Mouse (Mus musculus): ENCODE data around the gene Tcl1b4. TPM values are rescaled to one million over a fixed set of nuclear protein-coding genes. Genes with fewer than 3 reads are reported as not detected.
"Not testable (repeated sequence)": the region's sequence is repeated elsewhere in the genome, so short reads cannot be mapped to it uniquely, and the experiment has no call there.

Tcl1b4 gene
- total RNA-seq (2021) = not detected

DNA sequence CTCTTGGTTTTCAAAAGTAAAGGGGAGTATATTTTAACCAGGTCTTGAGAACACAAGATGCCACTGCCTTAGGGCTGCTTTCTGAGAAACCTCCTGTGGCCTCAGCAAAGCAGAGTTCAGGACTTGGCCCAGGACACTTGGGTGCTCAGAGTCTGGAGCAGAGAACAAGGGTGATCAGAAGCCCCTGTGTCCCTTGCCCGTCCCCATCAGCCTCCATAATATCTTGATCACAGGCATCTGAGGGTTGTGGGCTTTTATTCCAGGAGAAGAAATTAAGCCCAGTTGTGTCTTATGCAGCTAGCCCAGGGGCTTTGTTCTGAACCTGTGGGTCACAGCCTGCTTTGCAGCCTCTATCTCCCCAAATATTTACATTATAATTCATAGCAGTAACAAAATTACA is at the start of gene Tcl1b4:
Gene Tcl1b4 (plus strand): TSS at position 301 of the 400 bp plus-strand sequence.
- intact Hi-C loops (cut with DNase I); DNase-seq (ENCODE audit: extremely low spot score in 1 of 2, low spot score in 2 of 2): not testable (repeated sequence)

GRCm38 (mm10) chr12:105155286-105155685 is 46.5 kb upstream of the Tcl1b4 start:
- not testable (repeated sequence) for DNase-seq (ENCODE audit: extremely low spot score in 1 of 2, low spot score in 2 of 2)

GRCm38 (mm10) chr12:105158842-105159241 is 42.9 kb upstream of the Tcl1b4 start:
- intact Hi-C loops (cut with DNase I) = no loop called here
- DNase-seq (ENCODE audit: extremely low spot score in 1 of 2, low spot score in 2 of 2) = no peak

More at GRCm38 (mm10) chr12:105155286-105155685, 46.5 kb upstream of the Tcl1b4 start:
- intact Hi-C loops (cut with DNase I) = not testable (repeated sequence)

DNA sequence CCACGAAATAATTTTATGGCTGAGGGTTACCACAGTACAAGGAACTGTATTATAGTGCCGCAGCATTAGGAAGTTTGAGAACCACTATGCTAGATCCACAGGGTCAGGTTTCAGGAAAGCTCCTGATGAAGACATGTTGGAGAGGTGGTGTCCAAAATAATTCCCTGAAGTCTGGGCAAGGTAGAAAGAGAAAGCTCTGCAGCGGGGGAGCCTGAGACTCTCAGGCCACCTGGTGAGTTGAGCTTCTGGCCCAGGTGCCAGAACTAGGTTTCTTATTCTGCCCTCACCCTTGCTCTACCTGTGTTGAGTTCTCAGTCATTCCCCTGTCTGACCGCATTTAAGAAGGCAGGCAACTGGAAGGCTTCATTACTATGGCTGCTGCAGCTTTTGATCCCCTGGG is 42.4 kb upstream of the Tcl1b4 start, which contains the start of gene Tcl1b1:
Gene Tcl1b1 (plus strand): TSS at position 301 of the 400 bp plus-strand sequence.
- intact Hi-C loops (cut with DNase I) = no loop called here
- DNase-seq (ENCODE audit: extremely low spot score in 1 of 2, low spot score in 2 of 2) = no peak

- DNase-seq (ENCODE audit: extremely low spot score in 1 of 2, low spot score in 2 of 2) = no peak
- intact Hi-C loops (cut with DNase I) = no loop called here
These were observed 35.0 kb upstream of the Tcl1b4 start for GRCm38 (mm10) chr12:105166734-105167133.

- DNase-seq (ENCODE audit: extremely low spot score in 1 of 2, low spot score in 2 of 2) = no peak
- intact Hi-C loops (cut with DNase I) = no loop called here
These were observed 28.4 kb upstream of the Tcl1b4 start for GRCm38 (mm10) chr12:105173366-105173765.

DNA sequence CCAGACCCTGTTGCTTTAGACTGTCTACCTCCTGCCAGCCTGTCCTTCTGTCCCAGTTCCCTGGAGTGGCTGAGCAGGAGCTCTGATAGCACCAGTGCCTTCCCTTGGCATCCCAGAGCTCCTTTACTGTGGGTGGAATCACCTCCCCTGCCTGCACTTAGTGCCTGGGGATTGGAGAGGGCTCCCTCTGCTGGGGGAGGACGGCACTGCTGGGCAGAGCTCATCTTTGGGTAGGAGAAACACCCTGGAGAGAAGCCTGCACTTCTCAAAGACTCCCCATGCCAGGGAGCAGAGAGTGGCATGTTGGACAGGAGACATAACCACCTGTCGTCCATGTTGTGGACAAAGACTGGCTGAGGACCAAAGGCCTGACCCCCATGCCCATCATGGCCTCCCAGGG is 27.4 kb upstream of the Tcl1b4 start:
- intact Hi-C loops (cut with DNase I) = not testable (repeated sequence)
- DNase-seq (ENCODE audit: extremely low spot score in 1 of 2, low spot score in 2 of 2) = peak in 1 of 2 experiments; percentile 51

GRCm38 (mm10) chr12:105176044-105176443 is 25.7 kb upstream of the Tcl1b4 start, which contains the start of gene Tcl1b5:
Gene Tcl1b5 (plus strand): TSS chr12:105176344.
- DNase-seq (ENCODE audit: extremely low spot score in 1 of 2, low spot score in 2 of 2); intact Hi-C loops (cut with DNase I): not testable (repeated sequence)

GRCm38 (mm10) chr12:105181040-105181644 is 20.6 kb upstream of the Tcl1b4 start:
- DNase-seq (ENCODE audit: extremely low spot score in 1 of 2, low spot score in 2 of 2); intact Hi-C loops (cut with DNase I): not testable (repeated sequence)

GRCm38 (mm10) chr12:105188980-105189379 is 12.8 kb upstream of the Tcl1b4 start:
- intact Hi-C loops (cut with DNase I); DNase-seq (ENCODE audit: extremely low spot score in 1 of 2, low spot score in 2 of 2): not testable (repeated sequence)

GRCm38 (mm10) chr12:105190743-105191142 is 11.0 kb upstream of the Tcl1b4 start, which contains the start of gene Tcl1b3:
Gene Tcl1b3 (plus strand): TSS chr12:105191043.
- intact Hi-C loops (cut with DNase I); DNase-seq (ENCODE audit: extremely low spot score in 1 of 2, low spot score in 2 of 2): not testable (repeated sequence)

DNA sequence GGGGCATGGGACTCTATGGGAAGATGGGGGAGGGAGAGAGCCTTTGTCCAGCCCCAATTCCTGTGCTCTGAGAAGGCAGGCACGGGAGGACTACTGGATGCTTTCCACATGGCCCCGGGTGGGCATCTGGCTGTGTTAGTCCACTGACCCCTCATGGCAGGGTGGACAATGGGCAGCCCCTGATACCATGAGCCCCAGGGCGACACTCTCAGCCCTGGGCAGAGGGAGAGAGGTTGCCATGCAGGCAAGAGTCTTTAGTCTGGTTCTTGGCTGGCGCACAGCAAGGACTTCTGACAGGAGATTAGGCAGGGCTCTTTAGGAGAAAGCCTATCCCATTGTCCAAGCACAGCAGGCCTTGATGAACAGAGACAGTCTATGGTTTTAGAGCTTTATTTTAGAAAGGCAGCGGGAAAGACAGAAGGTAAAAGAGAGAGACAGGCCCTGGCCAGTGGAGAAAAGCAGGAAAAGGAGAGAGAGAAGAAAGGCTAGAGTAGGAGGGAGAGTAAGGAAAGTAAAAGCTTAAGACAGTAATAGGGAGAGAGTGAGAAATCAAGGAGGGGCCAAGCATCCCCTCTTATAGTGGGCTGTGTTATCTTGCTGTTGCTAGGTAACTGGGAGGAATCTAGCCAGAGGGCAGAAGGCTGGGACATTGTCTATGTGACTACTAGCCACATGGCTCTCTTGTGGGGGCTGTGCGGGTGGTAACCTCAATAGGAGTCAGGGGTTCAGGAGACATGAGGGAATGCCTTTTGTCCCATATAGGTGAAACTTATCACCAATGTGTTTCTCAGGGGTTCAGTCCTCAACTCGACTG is 1.9 kb upstream of the Tcl1b4 start:
- DNase-seq (ENCODE audit: extremely low spot score in 1 of 2, low spot score in 2 of 2); intact Hi-C loops (cut with DNase I): not testable (repeated sequence)

DNA sequence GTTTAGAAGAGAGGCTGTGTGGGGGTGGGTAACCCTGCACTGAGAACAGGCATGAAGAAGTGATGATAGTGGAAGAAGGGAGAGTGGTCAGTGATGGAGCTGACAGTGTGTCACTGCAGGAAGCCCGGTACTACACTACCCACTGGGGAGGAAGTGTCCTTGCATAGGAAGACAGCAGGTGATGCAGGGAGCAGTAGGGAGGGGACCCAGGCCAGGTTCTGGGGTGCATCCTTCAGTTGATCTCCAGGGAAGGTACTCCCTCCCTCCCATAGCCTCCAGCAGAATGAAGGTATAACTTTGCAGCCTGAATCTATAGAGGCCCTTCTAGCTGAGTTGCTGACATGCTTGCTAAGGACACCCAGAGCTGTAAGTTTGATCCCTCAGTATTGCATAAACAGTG is 5.3 kb downstream of the Tcl1b4 start:
- no peak for DNase-seq (ENCODE audit: extremely low spot score in 1 of 2, low spot score in 2 of 2)
- intact Hi-C loops (cut with DNase I) = no loop called here

DNA sequence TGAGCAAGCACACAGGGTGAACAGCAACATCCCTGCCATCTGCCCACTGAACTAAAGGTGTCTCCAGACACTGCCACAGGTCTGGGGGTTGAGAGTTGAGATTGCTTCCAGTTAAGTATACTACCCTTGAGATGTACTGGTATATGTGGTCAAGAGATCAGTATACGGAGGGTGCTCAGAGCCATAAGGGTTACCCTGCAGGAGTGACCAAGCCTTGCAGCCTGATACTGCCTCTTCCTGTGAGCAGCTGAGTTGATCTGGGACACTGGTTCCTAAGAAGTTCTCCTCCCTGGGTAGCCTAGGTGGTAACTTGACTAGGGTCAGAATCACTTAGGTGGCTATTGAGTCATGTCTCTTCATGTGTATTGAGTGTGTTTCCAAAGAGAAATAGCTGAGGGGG is 6.7 kb downstream of the Tcl1b4 start:
- no peak for DNase-seq (ENCODE audit: extremely low spot score in 1 of 2, low spot score in 2 of 2)
- intact Hi-C loops (cut with DNase I) = no loop called here

DNA sequence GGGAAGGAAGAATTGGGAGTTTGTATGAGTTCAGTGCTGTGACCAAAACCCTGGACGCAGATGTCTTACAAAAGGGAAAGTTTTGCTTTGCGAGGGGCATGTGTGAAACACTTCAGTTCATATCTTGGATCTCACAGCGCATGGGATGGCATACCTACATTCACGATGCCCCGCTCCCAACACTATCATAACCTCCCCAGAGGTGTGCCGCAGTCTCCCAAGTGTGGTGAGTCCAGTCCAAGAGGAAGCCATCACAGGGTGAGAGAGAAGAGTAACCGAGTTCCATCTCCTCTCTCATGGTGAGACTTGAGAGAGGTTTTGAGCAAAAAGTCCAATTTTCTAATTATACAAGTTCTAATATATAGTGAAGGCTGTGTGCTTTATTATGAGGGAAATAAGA is 7.5 kb downstream of the Tcl1b4 start:
- no peak for DNase-seq (ENCODE audit: extremely low spot score in 1 of 2, low spot score in 2 of 2)
- intact Hi-C loops (cut with DNase I) = no loop called here

GRCm38 (mm10) chr12:105217101-105217760 is 15.5 kb downstream of the Tcl1b4 start:
- intact Hi-C loops (cut with DNase I) = no loop called here
- DNase-seq (ENCODE audit: extremely low spot score in 1 of 2, low spot score in 2 of 2) = no peak

DNA sequence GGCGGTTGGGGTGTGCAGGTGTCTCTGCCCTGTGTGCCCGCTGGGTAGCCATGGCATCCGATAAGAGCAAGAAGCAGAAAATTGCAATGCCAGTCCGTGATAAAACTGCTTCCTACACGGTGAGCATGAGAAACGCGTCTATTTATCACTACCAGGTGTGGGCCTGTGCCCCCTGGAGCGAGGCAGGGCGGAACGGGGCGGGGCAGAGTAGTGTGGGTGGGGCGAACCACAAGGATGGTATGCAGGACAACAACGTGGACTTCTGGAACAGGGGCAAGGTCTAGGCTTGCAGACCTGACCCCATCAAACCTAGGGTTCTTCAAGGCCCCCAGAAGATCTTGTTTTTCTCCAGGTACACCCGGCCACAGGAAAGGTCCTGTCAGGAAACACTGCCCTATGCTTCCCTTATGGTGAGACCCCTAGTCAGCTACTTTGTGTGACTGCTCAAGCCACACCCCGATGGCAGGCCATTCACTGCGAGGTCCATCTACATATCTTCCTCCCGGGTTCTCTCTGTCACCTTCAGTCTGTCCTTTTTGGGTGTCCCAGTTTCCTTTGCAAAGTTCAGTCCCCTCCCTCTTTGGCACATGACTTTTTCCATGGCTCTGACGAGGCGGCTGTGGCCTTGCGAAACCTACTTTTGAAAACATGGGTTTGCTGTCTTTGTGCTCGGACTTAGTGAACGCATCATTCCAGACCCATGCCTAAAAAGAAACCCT is 21.0 kb downstream of the Tcl1b4 start, which contains the start of gene Tcl1:
Gene Tcl1 (minus strand): TSS at position 193 of the 719 bp plus-strand sequence.
- intact Hi-C loops (cut with DNase I) = no loop called here
- no peak for DNase-seq (ENCODE audit: extremely low spot score in 1 of 2, low spot score in 2 of 2)

- intact Hi-C loops (cut with DNase I) = no loop called here
- DNase-seq (ENCODE audit: extremely low spot score in 1 of 2, low spot score in 2 of 2) = no peak
These were observed 23.0 kb downstream of the Tcl1b4 start for GRCm38 (mm10) chr12:105224621-105225320.

All from left cerebral cortex, postnatal 10 days (tissue).